Mouse (Mus musculus) heart, adult 8-10 months (tissue): ENCODE data around the gene Stmnd1. TPM values are rescaled to one million over a fixed set of nuclear protein-coding genes. Genes with fewer than 3 reads are reported as not detected.
A peak's percentile ranks its signal among the peaks of the same experiment; 100 is the strongest.
"Not testable (repeated sequence)": the region's sequence is repeated elsewhere in the genome, so short reads cannot be mapped to it uniquely, and the experiment has no call there.

Experiments used
- DNase-seq: peaks from one replicate; pipeline ENCODE4 v3.0.0; 2022; ENCODE audit warnings: low spot score
- total RNA-seq, 4 experiments: library from RNA; stranded (reverse); gene quantifications; 2 replicates each; pipeline ENCODE4 v1.2.4; 2022

Gene Stmnd1
- total RNA-seq, 4 experiments from 2014 or later: 0.19 to 0.66 (median 0.22) TPM

DNA sequence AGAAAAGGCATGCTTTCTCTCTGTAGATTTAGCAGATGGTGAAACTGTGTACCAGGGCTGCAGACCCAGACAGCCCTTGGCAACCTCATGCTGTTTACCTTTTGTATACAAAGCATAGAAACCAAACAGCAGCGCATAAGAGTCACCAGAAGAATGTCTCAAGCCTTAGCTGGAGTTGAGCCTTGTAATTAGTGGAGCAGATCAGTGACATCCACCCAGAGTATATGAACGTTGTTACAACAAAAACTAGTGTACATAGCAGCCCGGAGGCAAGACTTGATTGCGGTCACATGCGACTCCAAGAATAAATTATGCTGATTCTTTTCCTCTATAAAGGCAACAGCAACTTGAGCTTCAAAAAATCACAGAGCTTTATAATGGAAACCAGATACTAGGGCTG, 14.9 kb downstream of the Stmnd1 start:
- no peak for DNase-seq

DNA sequence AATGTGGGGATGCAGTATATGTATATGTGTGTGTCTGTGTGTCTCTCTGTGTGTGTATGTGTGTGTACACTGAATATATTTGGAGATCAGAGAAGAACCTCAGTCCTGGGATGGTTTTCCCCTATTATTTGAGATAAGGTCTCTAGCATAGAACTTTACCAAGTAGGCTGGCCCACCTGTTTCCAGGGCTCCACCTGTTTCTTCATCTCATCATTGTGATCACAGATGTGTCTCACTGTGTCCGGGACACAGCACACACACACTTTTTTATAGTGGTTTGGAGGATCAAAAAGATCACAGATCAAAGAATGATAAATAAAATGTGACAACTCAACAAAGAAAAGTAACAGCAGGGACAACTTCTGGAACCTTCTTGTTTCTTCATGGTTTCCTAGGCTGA, 17.0 kb downstream of the Stmnd1 start:
- no peak for DNase-seq

DNA sequence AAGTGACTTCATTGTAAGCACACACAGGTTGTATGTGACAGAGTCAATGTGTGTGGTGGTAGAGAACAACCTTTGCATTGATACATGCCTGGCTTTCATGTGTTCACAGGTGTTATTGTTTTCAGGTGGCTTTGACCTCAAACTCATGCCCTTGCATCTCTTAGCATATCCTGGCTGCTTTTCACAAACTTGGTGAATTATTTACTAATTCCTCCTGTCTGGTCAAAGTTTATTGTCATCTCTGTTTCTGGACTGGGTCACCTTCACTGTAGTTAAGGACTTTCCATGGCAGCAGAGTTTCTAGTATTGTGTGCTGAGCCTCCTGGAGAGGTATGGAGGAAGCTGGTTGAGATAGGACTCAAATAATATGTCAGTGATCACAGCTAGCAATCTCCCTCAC, 20.8 kb downstream of the Stmnd1 start:
- no peak for DNase-seq

DNA sequence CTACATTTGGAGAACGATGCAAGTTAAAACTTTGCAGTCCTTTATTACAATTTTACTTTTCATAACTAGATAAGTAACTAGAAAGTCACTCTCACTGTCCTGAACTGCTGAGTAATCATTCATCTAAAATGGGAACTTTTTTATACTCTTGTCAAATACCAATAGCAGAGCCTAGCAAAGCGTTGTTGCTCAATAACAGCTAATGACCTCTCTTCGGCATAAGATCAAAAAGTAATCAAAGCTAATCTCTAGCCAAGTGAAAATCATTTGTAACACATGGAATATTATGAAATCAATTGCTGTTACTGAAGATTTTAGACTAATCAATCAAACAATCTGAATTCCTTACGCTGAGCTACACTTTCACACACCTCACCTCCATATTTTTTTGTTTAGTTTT, 24.2 kb downstream of the Stmnd1 start:
- DNase-seq: no peak

- peak; percentile 22 for DNase-seq
These were observed 37.3 kb downstream of the Stmnd1 start for GRCm38 (mm10) chr13:46310790-46311189.

DNA sequence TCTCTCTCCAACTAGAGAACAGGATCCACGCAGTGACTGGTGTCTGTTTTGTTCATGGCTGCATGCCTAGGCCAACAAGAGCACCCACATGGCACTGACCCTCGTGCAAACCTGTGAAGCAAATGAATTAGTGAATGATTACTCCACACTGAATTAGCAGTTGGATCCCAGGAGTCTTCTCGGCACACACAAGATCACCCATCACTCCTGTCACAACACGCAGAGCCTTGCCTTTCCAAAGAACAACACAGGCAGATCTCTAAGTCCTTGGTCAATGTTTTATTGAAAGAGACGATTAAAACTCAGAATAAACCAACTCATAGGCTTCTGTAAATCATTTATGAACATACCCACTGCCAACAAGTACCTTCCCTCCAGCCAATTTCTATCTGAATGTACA, 39.7 kb downstream of the Stmnd1 start:
- no peak for DNase-seq

DNA sequence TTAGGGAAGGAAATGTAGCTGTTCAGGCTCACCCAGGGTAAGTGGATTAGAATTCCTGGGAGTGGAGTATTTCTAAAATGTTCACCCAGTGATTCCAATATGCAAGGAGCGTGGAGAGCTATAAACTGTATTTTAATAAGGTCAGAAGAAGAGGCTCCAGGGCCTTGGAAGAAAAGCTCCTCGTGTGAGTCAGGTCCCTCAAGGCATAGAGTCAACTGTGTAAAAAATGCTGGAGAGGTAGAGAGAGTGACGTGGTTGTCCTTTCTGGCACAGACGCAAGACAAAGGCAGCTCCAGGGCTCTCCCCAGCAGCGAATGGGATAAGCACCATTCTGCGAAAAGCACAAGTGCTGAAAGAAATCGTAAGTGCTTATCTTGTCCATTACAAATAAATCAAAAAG, 41.6 kb downstream of the Stmnd1 start:
- no peak for DNase-seq

GRCm38 (mm10) chr13:46326351-46326985, 52.9 kb downstream of the Stmnd1 start:
- DNase-seq: no peak

DNA sequence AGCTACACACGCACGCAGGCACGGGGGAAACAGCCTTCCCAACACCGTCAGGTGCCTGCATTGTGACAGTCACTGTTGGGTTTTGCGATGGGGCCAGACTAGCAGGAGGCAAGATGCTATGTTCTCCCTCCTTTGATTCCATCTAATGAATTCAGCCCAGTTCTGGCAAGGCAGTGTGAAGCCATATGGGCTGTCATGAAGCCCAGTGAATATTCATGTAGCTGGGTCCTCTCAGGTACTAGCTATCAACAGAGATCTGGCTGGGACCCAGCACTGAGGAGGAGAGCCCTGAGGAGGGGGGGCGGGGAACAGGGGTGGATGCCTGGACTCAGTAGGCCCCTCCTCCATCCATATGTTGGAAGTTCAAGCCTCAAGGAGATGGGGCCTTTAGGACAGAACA, 61.5 kb downstream of the Stmnd1 start:
- DNase-seq: no peak

DNA sequence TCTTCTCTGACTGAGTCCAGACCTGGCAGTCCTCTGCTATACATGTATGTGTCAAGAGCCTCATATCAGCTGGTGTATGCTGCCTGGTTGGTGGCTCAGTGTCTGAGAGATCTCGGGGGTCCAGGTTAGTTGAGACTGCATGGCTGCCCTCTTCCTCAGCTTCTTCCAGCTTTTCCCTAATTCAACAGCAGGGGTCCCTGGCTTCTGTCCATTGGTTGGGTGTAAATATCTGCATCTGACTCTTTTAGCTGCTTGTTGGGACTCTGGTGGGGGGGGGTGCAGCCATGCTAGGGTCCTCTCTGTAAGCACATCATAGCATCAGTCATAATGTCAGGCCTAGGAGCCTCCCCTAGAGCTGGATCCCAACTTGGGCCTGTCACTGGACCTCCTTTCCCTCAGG, 62.8 kb downstream of the Stmnd1 start:
- DNase-seq: not testable (repeated sequence)

GRCm38 (mm10) chr13:46337791-46338190, 64.3 kb downstream of the Stmnd1 start:
- no peak for DNase-seq

- no peak for DNase-seq
These were observed 66.4 kb downstream of the Stmnd1 start for GRCm38 (mm10) chr13:46339954-46340353.

GRCm38 (mm10) chr13:46340583-46340982, 67.1 kb downstream of the Stmnd1 start:
- DNase-seq: no peak

DNA sequence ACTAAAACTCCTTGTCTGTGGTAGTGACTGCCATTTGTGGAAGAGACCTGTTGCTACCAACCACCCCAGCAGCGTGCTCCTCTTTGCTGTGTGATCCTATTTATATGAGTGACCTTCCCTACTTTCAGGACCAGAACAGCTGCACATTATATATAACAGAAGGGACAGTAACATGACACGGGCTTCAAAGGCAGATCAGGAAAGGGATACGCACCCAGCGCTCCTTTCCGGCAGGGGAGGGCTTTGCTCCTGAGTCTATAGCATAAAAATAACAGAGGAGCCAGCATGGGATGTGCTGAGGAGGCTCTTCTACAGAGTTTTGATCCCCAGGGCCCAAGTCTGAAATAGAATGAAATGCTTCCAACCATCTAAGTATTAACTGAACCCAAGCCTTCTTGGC, 67.9 kb downstream of the Stmnd1 start:
- DNase-seq: no peak

DNA sequence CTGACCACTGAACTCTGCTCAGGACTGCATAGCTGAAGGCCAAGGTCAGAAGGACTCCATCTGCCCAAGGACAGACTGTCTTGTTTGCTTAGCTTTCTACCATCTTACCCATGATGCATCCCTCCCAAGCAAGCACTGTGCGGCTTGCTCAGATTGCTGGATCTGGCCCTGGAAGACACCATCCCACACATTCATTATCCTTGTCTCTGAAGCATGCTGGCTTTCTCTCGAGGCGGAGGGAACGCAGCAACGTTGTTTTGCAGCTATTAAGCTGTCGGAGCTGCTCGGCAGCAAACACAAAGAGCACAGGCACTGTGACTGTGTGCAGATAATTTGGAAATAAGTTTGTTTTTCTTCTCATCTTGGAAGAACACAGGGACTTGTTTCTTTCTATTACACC, 69.7 kb downstream of the Stmnd1 start:
- DNase-seq: no peak

DNA sequence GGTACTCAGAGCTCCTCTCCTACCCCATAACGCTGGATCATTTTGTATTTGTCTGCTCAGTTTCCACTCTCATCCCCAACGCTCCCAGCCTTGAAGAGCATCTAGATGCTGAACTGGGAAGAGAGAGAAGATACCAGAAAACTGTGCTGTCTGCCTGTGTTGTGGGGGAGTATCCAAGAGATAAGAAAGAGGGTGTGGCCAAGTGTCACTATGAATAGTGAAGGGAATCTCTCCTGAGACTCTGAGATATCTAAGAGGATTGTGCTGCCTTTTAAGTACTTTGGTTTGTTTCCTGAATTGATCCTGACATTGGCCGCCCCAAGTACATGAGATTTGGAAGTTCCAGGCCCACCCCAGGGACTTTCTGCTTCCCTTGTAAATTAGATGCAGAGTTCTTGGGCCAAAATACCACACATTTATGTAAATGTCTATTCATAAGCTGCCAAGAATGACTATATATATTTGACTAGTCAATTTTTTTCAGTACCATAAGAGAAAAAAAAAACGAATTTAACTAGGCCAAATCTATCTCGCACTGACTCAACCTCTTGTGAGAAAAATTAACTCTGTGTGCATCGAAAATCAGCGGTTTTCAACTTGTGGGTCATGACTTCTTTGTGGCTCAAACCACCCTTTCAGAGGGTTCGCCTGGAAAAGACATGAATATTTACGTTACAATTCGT, 73.5 kb downstream of the Stmnd1 start:
- no peak for DNase-seq

GRCm38 (mm10) chr13:46349664-46350063, 76.1 kb downstream of the Stmnd1 start:
- DNase-seq: no peak

Other genes starting within 250 kb of the Stmnd1 start
- gene Rbm24, start 144.7 kb downstream of the Stmnd1 start, total RNA-seq: 100 to 1,000 TPM; 174 to 207 (median 195) TPM
- gene Cap2, start 228.1 kb downstream of the Stmnd1 start, total RNA-seq: 100 to 1,000 TPM; 137 to 160 (median 155) TPM